ENCODE assay signal across 27 mouse cellular contexts in genomic region chr10:69941001-69941400, GRCm38 (mm10).
A peak's percentile ranks its signal among the peaks of the same experiment; 100 is the strongest.
DNase-seq lines count a peak whose midpoint lies in the region; ATAC-seq and TF ChIP-seq lines count a peak whose summit lies in the region.
"Had no signal": no experiment of that assay in that cellular context is flagged by ENCODE, and none has a peak within 500 bp of the region (broad histone marks: within the 10 kb centered on the region; RNA-seq: fewer than 3 reads in every experiment).

No protein-coding gene starts in this region.

- no peak overlapping the region for H3K4me3 ChIP-seq in intestine, postnatal 0 days (ENCODE audit: low read depth, low read length)
- no peak overlapping the region for H3K4me3 ChIP-seq in intestine, embryonic 16.5 days (ENCODE audit: low read length)
- no peak overlapping the region for H3K4me3 ChIP-seq in kidney, embryonic 15.5 days (replicated peaks)
- H3K4me3 ChIP-seq: forebrain, embryonic 10.5 days; forebrain, embryonic 13.5 days; heart, embryonic 12.5 days; heart, embryonic 15.5 days; hindbrain, embryonic 10.5 days; hindbrain, embryonic 13.5 days had no signal

- no peaks in the 10 kb centered on the region for H3K27me3 ChIP-seq in intestine, postnatal 0 days (replicated peaks; ENCODE audit: control insufficient read depth, insufficient read depth, low read length)
- no peaks in the 10 kb centered on the region for H3K27me3 ChIP-seq in intestine, embryonic 16.5 days (replicated peaks; ENCODE audit: control insufficient read depth, insufficient read depth, low read length)
- H3K27me3 ChIP-seq in kidney, embryonic 15.5 days, result no peaks in the 10 kb centered on the region
- H3K27me3 ChIP-seq: CH12.LX; forebrain, embryonic 13.5 days; heart, embryonic 12.5 days; heart, embryonic 15.5 days; hindbrain, embryonic 13.5 days; Patski had no signal

- H3K4me1 ChIP-seq in intestine, postnatal 0 days (replicated peaks; ENCODE audit: control insufficient read depth, insufficient read depth, low read length), result no peaks in the 10 kb centered on the region; the same call in 1 of the 2 replicates
- H3K4me1 ChIP-seq in intestine, embryonic 16.5 days (ENCODE audit: control insufficient read depth, insufficient read depth, low read length), result peaks cover 4% of the 10 kb centered on the region; the same call in 1 of the 2 replicates
- no peaks in the 10 kb centered on the region for H3K4me1 ChIP-seq in kidney, embryonic 15.5 days

- no peak for TF ChIP-seq CTCF in intestine, postnatal 0 days (IDR thresholded peaks at IDR 0.05; ENCODE audit: low read depth)

- no peaks in the 10 kb centered on the region for H3K9me3 ChIP-seq in intestine, postnatal 0 days (ENCODE audit: control insufficient read depth)
- no peaks in the 10 kb centered on the region for H3K9me3 ChIP-seq in intestine, embryonic 16.5 days (ENCODE audit: control insufficient read depth, low read length)
- H3K9me3 ChIP-seq in kidney, embryonic 15.5 days (replicated peaks), result no peaks in the 10 kb centered on the region
- H3K9me3 ChIP-seq: forebrain, embryonic 10.5 days; forebrain, embryonic 13.5 days; heart, embryonic 15.5 days; hindbrain, embryonic 10.5 days; hindbrain, embryonic 13.5 days had no signal

- peak; percentile 66 to 67 for DNase-seq in kidney, adult 8-10 months
- no peak for DNase-seq in kidney, postnatal 4 days
- peak; percentile 62 to 69 for DNase-seq in kidney, postnatal 36 days
- DNase-seq: adrenal gland, postnatal 10 days; adrenal gland, postnatal 36 days; B cell, adult 2 months; cerebellum, adult 18-20 months; cerebellum, adult 9-10 months; cerebellum, postnatal 14 days; gastrocnemius, postnatal 14 days; heart, adult 18-20 months; heart, postnatal 10 days; heart, postnatal 36 days had no signal

- no peak overlapping the region for H3K9ac ChIP-seq in intestine, postnatal 0 days (ENCODE audit: low read depth, low read length)
- no peak overlapping the region for H3K9ac ChIP-seq in intestine, embryonic 16.5 days (ENCODE audit: low read depth, low read length)
- no peak overlapping the region for H3K9ac ChIP-seq in kidney, embryonic 15.5 days
- H3K9ac ChIP-seq: forebrain, embryonic 13.5 days; heart, embryonic 12.5 days; heart, embryonic 15.5 days; hindbrain, embryonic 13.5 days had no signal

- H3K36me3 ChIP-seq in intestine, postnatal 0 days (ENCODE audit: control insufficient read depth, insufficient read depth), result no peaks in the 10 kb centered on the region
- H3K36me3 ChIP-seq in intestine, embryonic 16.5 days (ENCODE audit: control insufficient read depth, insufficient read depth, low read length), result no peaks in the 10 kb centered on the region
- peaks cover 37% of the 10 kb centered on the region for H3K36me3 ChIP-seq in kidney, embryonic 15.5 days
- H3K36me3 ChIP-seq: G1E had no signal

- no peak overlapping the region for H3K4me2 ChIP-seq in intestine, postnatal 0 days (replicated peaks; ENCODE audit: low read depth)
- H3K4me2 ChIP-seq in intestine, embryonic 16.5 days (ENCODE audit: low read depth, low read length), result no peak overlapping the region
- no peak overlapping the region for H3K4me2 ChIP-seq in kidney, embryonic 15.5 days
- H3K4me2 ChIP-seq: forebrain, embryonic 13.5 days; heart, embryonic 12.5 days; heart, embryonic 15.5 days; hindbrain, embryonic 13.5 days had no signal

- 71% methylated on average over 7 of the region's 7 CpGs for WGBS in intestine, postnatal 0 days
- 91% methylated on average over 7 of the region's 7 CpGs for WGBS in intestine, embryonic 16.5 days
- WGBS in kidney, embryonic 15.5 days, result 95% methylated on average over 7 of the region's 7 CpGs

- no peak for ATAC-seq in intestine, postnatal 0 days
- no peak for ATAC-seq in intestine, embryonic 16.5 days
- no peak for ATAC-seq in kidney, embryonic 15.5 days (replicated peaks; ENCODE audit: low FRiP score)
- ATAC-seq: forebrain, embryonic 13.5 days; forebrain, embryonic 16.5 days; hindbrain, embryonic 16.5 days; Patski had no signal

- peak overlapping the region; percentile 22; the same call in 1 of the 2 replicates for H3K27ac ChIP-seq in intestine, postnatal 0 days (ENCODE audit: low read depth, low read length)
- H3K27ac ChIP-seq in intestine, embryonic 16.5 days (ENCODE audit: low read length), result no peak overlapping the region; the same call in 1 of the 2 replicates
- no peak overlapping the region for H3K27ac ChIP-seq in kidney, embryonic 15.5 days
- H3K27ac ChIP-seq: forebrain, embryonic 10.5 days; forebrain, embryonic 13.5 days; heart, embryonic 15.5 days; hindbrain, embryonic 13.5 days had no signal

Comparison
In these comparisons a context has a peak if more than half of its experiments do, and no peak if none do; other contexts are left out.
1. DNase-seq: peak in kidney, adult 8-10 months (2 of 2) and kidney, postnatal 36 days (2 of 2); none in kidney, postnatal 4 days (0 of 2).